Mouse (Mus musculus) erythroblast, embryonic 14.5 days (primary cell): ENCODE results near the gene Galnt15. TPM values are rescaled to one million over a fixed set of nuclear protein-coding genes. Genes with fewer than 3 reads are reported as not detected.

Experiments
- H3K27me3 ChIP-seq: 2 replicates; pipeline ENCODE4 v1.6.1; 2012; ENCODE audit warnings: inconsistent platforms; ENCODE audit not compliant: control insufficient read depth
- H3K36me3 ChIP-seq: 2 replicates; pipeline ENCODE4 v1.6.1; 2012; ENCODE audit warnings: mild to moderate bottlenecking, inconsistent platforms; ENCODE audit not compliant: control insufficient read depth
- H3K4me1 ChIP-seq: 2 replicates; pipeline ENCODE4 v1.6.1; 2012; ENCODE audit warnings: inconsistent platforms; ENCODE audit not compliant: control insufficient read depth
- H3K4me3 ChIP-seq: replicated peaks from 2 replicates; pipeline ENCODE3; 2012; ENCODE audit warnings: moderate library complexity, mild to moderate bottlenecking, inconsistent platforms
- H3K9me3 ChIP-seq: 2 replicates; pipeline ENCODE4 v1.6.1; 2012; ENCODE audit warnings: low read length, inconsistent platforms, mixed read lengths; ENCODE audit not compliant: control insufficient read depth
- GATA1 ChIP-seq: IDR thresholded peaks from 2 replicates; pipeline ENCODE4 v1.6.1; 2012; ENCODE audit warnings: low read length, inconsistent platforms, mixed read lengths
- TAL1 ChIP-seq: IDR thresholded peaks from 3 replicates; pipeline ENCODE4 v1.6.1; 2012; ENCODE audit warnings: low read length, inconsistent platforms, mixed read lengths
- polyA plus RNA-seq: library from polyadenylated mRNA; stranded (reverse); fragments of >175 nt; gene quantifications from 2 replicates; pipeline ENCODE4 v1.2.3, GENCODE M21; 2012

Galnt15 gene
- polyA plus RNA-seq, 1 experiment = not detected

DNA sequence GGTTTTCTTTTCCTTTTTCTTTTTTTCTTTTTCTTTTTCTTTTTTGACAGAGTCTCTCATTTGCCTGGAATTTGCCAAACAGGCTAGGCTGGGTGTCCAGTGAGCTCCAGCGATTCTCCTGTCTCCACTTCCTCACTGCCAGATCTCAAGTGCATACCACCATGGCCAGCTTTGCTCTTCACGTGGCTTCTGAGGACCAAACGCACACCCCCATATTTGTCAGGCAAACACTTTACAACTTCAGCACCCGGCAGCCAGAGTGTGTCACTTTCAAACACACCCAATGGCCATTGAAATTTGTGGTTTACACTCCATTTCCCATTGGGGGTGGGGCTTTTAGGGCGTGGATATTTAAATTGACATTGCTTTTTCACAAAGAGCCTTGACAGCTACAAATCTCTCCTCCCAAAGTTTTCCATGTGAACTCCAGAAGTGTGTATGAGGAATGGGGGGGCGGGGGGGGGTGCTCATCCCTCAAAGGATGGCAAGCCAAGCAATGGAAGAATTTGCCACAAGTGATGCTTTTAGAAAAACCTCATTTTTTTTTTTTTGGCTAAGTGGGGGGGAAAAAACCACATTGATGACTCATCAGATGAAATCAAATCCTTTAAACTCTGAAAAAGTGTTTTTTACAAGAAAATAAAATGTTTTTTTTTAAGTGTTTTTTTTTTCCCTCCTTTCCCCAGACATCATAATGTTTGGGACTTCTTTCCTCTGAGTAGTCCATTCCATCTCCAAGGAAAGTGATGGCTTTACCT, 17.1 kb upstream of the Galnt15 start:
- Histone ChIP-seq H3K9me3 (no peaks in the 10 kb centered on the region), H3K4me3 (no peak overlapping the region), H3K36me3 (no peaks in the 10 kb centered on the region), H3K27me3 (peaks cover 3% of the 10 kb centered on the region), H3K4me1 (peaks cover 3% of the 10 kb centered on the region)
- TF ChIP-seq TAL1 = no peak

GRCm38 (mm10) chr14:32015131-32015770, 13.5 kb upstream of the Galnt15 start:
- no peak overlapping the region for H3K4me3 ChIP-seq
- no peaks in the 10 kb centered on the region for H3K9me3 ChIP-seq
- peaks cover 11% of the 10 kb centered on the region for H3K4me1 ChIP-seq
- no peak for TF ChIP-seq GATA1
- H3K27me3 ChIP-seq = peaks cover 3% of the 10 kb centered on the region
- no peaks in the 10 kb centered on the region for H3K36me3 ChIP-seq

DNA sequence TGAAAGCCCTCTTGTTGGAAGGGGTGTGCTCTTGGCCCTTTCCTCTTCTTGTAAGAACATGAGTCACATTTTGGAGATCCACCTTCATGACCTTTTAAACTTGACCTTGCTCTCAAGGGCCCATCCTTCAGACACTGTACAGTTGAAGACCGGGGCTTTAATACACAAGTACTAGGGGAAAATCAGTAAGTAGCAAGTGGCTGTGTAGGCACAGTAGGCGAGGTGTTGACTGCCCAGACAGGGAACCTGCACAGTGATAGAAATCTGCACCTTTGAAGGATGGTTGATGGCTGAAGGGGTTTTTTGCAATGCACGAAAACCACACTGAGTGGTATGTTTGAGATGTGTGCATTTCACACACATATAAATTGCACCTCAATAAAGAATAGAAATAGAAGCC, 12.3 kb upstream of the Galnt15 start:
- TF ChIP-seq GATA1 (no peak), TAL1 (no peak)
- Histone ChIP-seq H3K4me3 (no peak overlapping the region), H3K4me1 (peaks cover 11% of the 10 kb centered on the region), H3K27me3 (peaks cover 3% of the 10 kb centered on the region), H3K36me3 (no peaks in the 10 kb centered on the region), H3K9me3 (no peaks in the 10 kb centered on the region)

DNA sequence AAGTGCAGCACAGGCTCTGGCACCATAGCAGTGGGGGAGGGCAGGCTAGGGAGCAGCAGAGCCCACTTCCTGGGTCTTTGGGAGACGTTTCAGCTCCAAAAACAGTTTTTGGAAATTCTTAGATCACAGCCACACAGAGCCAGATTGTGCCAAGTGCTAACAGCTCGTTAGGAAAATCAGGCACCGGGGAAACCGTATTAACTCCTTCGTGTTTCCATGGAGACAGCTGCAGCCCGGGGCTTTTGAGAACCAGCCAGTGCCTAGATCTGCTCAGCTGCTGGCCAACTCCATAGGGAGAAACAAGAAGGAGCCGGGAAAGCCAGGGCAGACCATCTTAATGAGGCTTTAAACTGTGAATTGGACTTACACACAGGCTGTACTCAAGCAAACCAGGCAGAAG, 11.9 kb upstream of the Galnt15 start:
- H3K4me3 ChIP-seq = no peak overlapping the region
- no peaks in the 10 kb centered on the region for H3K9me3 ChIP-seq
- H3K4me1 ChIP-seq = peaks cover 13% of the 10 kb centered on the region
- no peaks in the 10 kb centered on the region for H3K36me3 ChIP-seq
- H3K27me3 ChIP-seq = peaks cover 3% of the 10 kb centered on the region
- TF ChIP-seq TAL1 = no peak
- no peak for TF ChIP-seq GATA1

DNA sequence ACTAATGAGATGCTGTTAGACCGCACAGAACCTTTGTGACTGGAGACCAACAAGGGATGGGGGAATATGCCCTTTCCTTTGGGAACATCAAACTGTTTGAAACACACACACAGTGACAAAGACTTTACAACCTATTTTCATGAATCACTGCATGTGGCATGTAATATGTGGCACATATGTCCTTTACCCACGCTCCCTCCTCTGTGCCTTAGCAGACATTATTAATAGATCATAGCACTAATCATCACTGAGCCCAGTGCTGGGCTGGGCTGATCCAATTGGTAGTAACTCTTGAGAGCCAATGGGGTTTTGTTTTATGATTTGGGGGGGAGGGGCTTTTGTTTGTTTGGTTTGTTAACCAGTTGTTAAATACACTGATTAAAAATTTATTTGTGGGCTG, 11.3 kb upstream of the Galnt15 start:
- Histone ChIP-seq H3K4me3 (no peak overlapping the region), H3K36me3 (no peaks in the 10 kb centered on the region), H3K27me3 (peaks cover 3% of the 10 kb centered on the region), H3K9me3 (no peaks in the 10 kb centered on the region), H3K4me1 (peaks cover 18% of the 10 kb centered on the region)
- TF ChIP-seq GATA1 (no peak), TAL1 (no peak)

- Histone ChIP-seq H3K4me3 (no peak overlapping the region), H3K27me3 (no peaks in the 10 kb centered on the region), H3K9me3 (no peaks in the 10 kb centered on the region), H3K4me1 (peaks cover 31% of the 10 kb centered on the region), H3K36me3 (no peaks in the 10 kb centered on the region)
- TF ChIP-seq GATA1 = no peak
- TF ChIP-seq TAL1 = no peak
Observed at GRCm38 (mm10) chr14:32019091-32019490, 9.7 kb upstream of the Galnt15 start.

DNA sequence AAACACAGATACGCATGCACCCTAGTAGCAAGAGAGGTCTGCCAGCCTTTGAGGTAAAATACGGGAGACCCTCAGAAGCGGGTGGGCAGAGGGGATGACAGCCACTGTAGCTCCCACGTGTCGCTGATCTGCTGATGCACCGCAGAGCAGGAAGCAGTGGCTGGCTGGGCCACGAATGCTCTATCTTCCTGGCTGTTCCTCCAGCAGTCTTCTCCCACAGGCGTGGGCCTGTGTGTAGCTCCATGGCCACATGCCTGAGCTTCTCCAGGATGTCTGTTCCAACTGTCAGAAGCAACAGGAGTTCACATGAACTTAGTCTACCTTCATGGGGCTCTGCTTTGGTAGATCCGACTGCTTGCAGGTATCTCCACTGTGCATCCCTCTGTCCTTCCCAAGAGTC, 6.8 kb upstream of the Galnt15 start:
- Histone ChIP-seq H3K9me3 (no peaks in the 10 kb centered on the region), H3K27me3 (peaks cover 4% of the 10 kb centered on the region), H3K4me3 (no peak overlapping the region), H3K4me1 (peaks cover 26% of the 10 kb centered on the region), H3K36me3 (no peaks in the 10 kb centered on the region)
- no peak for TF ChIP-seq TAL1
- no peak for TF ChIP-seq GATA1

GRCm38 (mm10) chr14:32022450-32022849, 6.3 kb upstream of the Galnt15 start:
- Histone ChIP-seq H3K27me3 (peaks cover 9% of the 10 kb centered on the region), H3K9me3 (no peaks in the 10 kb centered on the region), H3K4me1 (peaks cover 21% of the 10 kb centered on the region), H3K36me3 (no peaks in the 10 kb centered on the region), H3K4me3 (no peak overlapping the region)
- TF ChIP-seq GATA1 (no peak), TAL1 (no peak)

DNA sequence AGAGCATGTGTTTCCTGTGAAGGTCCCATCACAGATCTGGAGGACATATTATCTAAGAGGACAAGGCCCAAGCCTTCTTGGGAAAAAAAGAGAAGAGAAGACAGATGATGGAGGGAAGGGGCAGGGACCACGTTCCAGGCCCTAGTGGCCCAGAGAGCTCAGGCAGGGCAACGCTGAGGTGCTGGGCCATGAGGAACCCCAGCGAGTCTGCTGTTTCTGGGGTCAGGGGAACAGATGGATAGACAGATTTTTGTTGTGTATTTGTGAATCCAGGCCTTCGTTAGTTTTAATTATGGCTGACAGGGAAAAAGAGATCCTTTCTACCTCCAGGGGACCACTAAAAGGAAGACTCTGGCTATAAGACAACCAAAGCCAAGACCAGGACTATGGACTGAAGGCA, 4.9 kb upstream of the Galnt15 start:
- TF ChIP-seq TAL1 (no peak), GATA1 (no peak)
- no peaks in the 10 kb centered on the region for H3K36me3 ChIP-seq
- peaks cover 22% of the 10 kb centered on the region for H3K27me3 ChIP-seq
- peaks cover 20% of the 10 kb centered on the region for H3K4me1 ChIP-seq
- H3K4me3 ChIP-seq = no peak overlapping the region
- H3K9me3 ChIP-seq = no peaks in the 10 kb centered on the region
